Mouse (Mus musculus) spleen, adult 2 months (tissue): ENCODE measurements around the gene Tln1. TPM values are rescaled to one million over a fixed set of nuclear protein-coding genes. Genes with fewer than 3 reads are reported as not detected.

Source experiments
- DNase-seq, 2 experiments: peaks; one replicate each; pipeline versions ENCODE4 v3.0.0 to v3.0.0-alpha.2; 2012 to 2021; ENCODE audit warnings: low spot score in 2 of 2, low read depth in 1 of 2
- H3K27ac ChIP-seq: fragments of 200-500 bp; 2 replicates; pipeline ENCODE4 v1.5.1; 2012; ENCODE audit warnings: low read length, inconsistent platforms; ENCODE audit not compliant: insufficient read depth
- H3K27me3 ChIP-seq: fragments of 200-500 bp; 2 replicates; pipeline ENCODE4 v1.6.1; 2012; ENCODE audit warnings: mild to moderate bottlenecking, moderate library complexity, low read length, inconsistent platforms; ENCODE audit not compliant: control insufficient read depth, insufficient read depth
- H3K36me3 ChIP-seq: fragments of 200-500 bp; 2 replicates; pipeline ENCODE4 v1.6.1; 2012; ENCODE audit warnings: mild to moderate bottlenecking, low read length, inconsistent platforms; ENCODE audit not compliant: control insufficient read depth, insufficient read depth
- H3K4me1 ChIP-seq: fragments of 200-500 bp; 2 replicates; pipeline ENCODE4 v1.6.1; 2011; ENCODE audit warnings: inconsistent platforms; ENCODE audit not compliant: control insufficient read depth, insufficient read depth, insufficient read length
- H3K4me3 ChIP-seq: fragments of 200-500 bp; 2 replicates; pipeline ENCODE4 v1.5.1; 2011; ENCODE audit warnings: mild to moderate bottlenecking, inconsistent platforms; ENCODE audit not compliant: insufficient read depth, insufficient read length; ENCODE audit errors: extremely low read depth
- CTCF ChIP-seq: fragments of 200-500 bp; IDR thresholded peaks from 2 replicates; pipeline ENCODE4 v1.5.1; 2011; ENCODE audit warnings: mild to moderate bottlenecking, inconsistent platforms; ENCODE audit not compliant: insufficient read depth, insufficient read length, insufficient replicate concordance; ENCODE audit errors: extremely low read depth
- POLR2A ChIP-seq: fragments of 200-500 bp; IDR thresholded peaks from 2 replicates; pipeline ENCODE4 v1.6.1; 2011; ENCODE audit warnings: low read depth, low read length, inconsistent platforms
- WGBS: fragments of 180-500 bp; shearing (Covaris S2); methylation state at CpG from one replicate; pipeline ENCODE4 v1.1.7; 2018; 5-methylcytosine and 5-hydroxymethylcytosine counted together
- polyA plus RNA-seq: library from polyadenylated mRNA; depleted of rRNA; stranded (reverse); fragments of >200 nt; gene quantifications from 2 replicates; pipeline ENCODE4 v1.2.3, GENCODE M21; 2012

The Tln1 gene
- polyA plus RNA-seq, 1 experiment = 163 TPM

DNA sequence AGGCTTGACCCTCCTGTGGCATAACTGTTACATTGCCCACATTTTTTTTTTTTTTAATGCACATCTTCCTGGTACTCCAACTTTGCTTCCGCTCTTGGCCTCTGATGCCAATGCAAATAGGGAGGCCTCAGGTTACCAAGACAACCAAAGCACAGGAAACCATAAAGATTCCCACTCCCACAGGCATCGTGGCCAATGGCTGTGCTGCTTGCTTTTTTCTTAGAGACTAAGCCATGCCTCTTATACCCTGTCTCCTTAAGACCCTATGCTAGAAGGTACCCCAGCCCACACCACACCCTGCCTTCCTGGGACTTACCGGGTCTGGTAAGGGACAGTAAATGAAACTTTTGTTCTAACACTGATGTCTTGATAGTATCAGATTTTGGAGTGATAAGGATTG, 31.0 kb upstream of the Tln1 start:
- no peak overlapping the region for H3K4me3 ChIP-seq
- TF ChIP-seq CTCF = no peak
- TF ChIP-seq POLR2A = no peak
- no peak for DNase-seq
- WGBS = 28% methylated on average over 3 of the region's 3 CpGs
- H3K27me3 ChIP-seq = no peaks in the 10 kb centered on the region
- no peak overlapping the region for H3K27ac ChIP-seq
- no peaks in the 10 kb centered on the region for H3K36me3 ChIP-seq
- no peaks in the 10 kb centered on the region; the same call in 1 of the 2 replicates for H3K4me1 ChIP-seq

DNA sequence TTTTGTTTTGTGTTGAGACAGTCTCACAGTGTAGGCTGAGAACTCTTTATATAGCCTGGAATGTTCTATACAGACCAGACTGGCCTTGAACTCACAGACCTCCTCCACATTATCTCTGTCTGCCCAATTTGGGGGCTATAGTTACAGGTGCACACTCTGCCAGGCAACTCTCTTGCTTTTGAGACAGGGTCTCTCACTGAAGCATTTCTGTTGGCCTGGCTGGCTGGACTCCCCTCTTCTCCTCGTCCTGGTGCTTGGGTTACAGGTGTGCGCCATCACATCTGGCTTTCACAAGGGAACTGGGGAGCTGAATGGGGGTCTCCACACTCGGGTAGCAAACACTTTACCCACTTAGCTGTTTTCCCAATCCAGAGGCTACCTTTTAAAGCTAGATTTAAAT, 29.5 kb upstream of the Tln1 start:
- Histone ChIP-seq H3K36me3 (no peaks in the 10 kb centered on the region), H3K27me3 (no peaks in the 10 kb centered on the region), H3K27ac (no peak overlapping the region), H3K4me1 (no peaks in the 10 kb centered on the region; the same call in 1 of the 2 replicates), H3K4me3 (no peak overlapping the region)
- 74% methylated on average over 3 of the region's 3 CpGs for WGBS
- no peak for DNase-seq
- TF ChIP-seq POLR2A (no peak), CTCF (no peak)

DNA sequence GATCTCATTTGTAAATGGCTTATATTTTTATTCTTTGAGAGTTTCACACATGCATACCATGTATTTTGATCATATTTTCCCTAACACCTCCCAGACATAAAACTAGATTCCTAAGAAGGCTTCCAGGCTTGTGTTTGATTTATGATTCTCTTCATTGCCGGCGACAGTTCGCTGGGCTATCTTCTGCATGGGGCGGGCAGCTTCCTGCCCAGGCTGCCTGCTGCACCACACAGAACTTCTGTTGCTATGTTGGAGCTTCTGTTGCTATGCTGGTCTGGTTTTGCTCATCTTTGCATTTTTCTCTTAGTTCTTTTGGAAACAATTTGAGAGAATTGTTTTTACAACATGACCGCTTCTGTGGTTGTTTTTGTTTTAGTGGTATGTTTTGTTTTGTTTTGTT, 29.1 kb upstream of the Tln1 start:
- Histone ChIP-seq H3K27me3 (no peaks in the 10 kb centered on the region), H3K36me3 (no peaks in the 10 kb centered on the region), H3K4me3 (no peak overlapping the region), H3K4me1 (no peaks in the 10 kb centered on the region; the same call in 1 of the 2 replicates), H3K27ac (no peak overlapping the region)
- 27% methylated on average over 5 of the region's 5 CpGs for WGBS
- TF ChIP-seq POLR2A (no peak), CTCF (no peak)
- no peak for DNase-seq

DNA sequence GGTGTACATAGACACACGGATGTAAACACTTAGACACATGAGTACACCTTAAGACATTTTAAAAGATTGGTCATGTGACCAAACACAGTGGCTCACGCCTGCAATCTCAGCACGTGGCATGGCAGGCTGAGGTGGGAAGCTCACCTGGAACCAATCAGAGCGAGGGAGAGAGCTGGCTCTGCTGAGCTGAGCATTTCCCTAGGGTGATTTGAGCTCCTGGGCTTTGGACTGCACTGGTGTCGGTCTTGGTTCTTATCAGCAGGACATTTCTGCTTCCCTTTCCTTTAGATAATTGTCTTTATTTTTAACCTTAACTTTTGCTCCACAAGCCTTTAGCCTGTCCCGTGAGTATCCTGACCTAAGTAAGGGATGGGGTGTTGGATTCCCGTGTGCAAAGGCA, 25.2 kb upstream of the Tln1 start:
- WGBS = 48% methylated on average over 7 of the region's 7 CpGs
- peaks cover 14% of the 10 kb centered on the region for H3K36me3 ChIP-seq
- H3K4me1 ChIP-seq = no peaks in the 10 kb centered on the region; the same call in 1 of the 2 replicates
- no peak overlapping the region for H3K27ac ChIP-seq
- H3K27me3 ChIP-seq = no peaks in the 10 kb centered on the region
- DNase-seq = no peak
- TF ChIP-seq POLR2A (no peak), CTCF (no peak)
- no peak overlapping the region for H3K4me3 ChIP-seq

DNA sequence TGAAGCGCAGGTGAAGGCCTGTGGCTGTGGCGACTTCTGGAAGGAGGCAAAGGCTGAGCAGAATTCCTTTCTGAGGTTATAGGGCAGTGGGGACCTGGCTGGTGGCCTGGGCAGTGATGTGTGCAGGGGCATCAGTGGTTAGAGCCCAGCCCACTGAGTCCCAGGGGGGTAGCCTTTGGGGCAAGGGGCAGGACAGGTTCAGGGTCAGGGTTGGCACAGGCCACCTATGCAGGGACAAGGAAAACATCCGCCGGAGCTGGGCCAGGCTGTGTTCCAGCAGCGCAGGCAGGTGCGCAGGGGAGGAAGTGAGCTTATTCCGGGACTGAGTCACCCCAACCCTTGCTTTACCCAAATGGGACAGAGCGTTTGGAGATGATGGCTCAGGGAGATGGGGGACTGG, 23.9 kb upstream of the Tln1 start:
- Histone ChIP-seq H3K4me1 (no peaks in the 10 kb centered on the region), H3K27me3 (no peaks in the 10 kb centered on the region), H3K4me3 (no peak overlapping the region), H3K27ac (no peak overlapping the region), H3K36me3 (peaks cover 20% of the 10 kb centered on the region)
- no peak for DNase-seq
- no peak for TF ChIP-seq POLR2A
- no peak for TF ChIP-seq CTCF
- 37% methylated on average over 8 of the region's 8 CpGs for WGBS

DNA sequence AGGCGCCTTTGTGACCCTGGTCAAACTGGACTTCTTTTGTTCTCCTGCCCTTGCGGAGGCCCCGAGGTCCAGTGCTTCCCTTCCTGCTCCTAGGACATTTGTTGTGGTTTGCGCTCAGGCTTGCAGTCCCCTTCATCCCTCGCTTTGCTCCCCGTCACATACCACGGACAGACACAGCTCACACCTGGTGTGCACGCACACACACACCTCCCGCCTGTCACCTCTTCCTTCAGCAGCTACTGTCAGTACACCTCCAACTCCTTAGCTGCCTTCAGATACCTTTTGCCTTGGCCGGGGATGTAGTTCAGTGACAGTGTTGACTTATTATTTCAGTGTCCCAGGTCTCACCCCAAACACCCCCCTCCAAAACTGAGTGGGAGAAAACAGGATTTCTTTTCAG, 23.2 kb upstream of the Tln1 start:
- DNase-seq = no peak
- H3K4me3 ChIP-seq = no peak overlapping the region
- peaks cover 25% of the 10 kb centered on the region for H3K36me3 ChIP-seq
- H3K4me1 ChIP-seq = no peaks in the 10 kb centered on the region
- no peak overlapping the region for H3K27ac ChIP-seq
- TF ChIP-seq CTCF (no peak), POLR2A (no peak)
- H3K27me3 ChIP-seq = no peaks in the 10 kb centered on the region
- 85% methylated on average over 10 of the region's 10 CpGs for WGBS

DNA sequence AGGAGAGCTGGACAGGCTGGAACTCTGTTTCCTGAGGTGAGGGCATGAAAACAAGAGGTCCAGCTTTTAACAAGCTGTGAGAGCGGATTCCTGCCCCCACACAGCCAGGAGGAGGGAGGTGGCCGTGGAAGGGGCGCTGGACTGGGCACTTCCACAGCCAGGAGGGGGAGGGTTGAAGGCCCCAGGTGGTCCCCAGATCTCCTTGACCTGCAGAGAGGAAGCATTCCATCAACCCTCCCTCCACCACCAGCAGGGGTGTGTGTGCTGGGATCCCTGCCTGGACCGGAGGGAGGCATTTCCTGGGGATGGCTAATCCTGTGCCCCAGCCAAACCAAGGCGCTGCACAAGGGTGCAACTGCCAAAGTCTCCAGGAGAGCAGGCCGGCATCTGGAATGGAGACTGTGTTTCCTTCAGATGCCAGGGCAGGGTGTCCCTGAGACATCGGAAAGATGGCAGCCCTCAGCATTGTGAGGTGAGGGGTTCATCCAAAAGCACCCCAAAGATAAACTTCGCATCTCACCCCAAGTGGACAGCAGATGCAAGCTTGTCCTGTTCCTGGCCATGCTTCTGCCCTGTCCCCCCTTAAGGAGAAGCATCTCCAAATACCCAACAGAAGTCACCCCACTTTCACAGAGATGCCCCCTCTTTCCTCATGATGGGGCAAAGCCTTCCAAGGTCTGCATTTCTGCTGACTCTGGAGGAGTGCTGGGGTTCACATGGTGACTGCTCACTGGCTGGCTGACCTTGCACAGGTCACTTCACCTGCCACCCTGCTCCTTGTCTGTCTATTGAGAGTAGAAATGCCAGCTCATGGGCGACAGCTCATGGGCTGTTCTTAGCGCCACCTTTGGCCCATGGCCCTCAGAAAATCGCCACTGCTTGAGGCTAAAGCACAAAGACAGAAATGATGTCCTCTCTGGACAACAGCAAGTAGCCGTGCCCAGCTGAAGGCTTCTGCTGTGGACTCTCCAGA, 22.2 kb upstream of the Tln1 start, which contains the start of gene Msmp:
Msmp (minus strand) TSS at position 51 of the 973 bp plus-strand sequence.
- no peak for TF ChIP-seq POLR2A
- TF ChIP-seq CTCF = no peak
- no peak for DNase-seq
- WGBS = 87% methylated on average over 12 of the region's 12 CpGs
- no peak within 1 kb of the TSS for H3K27ac ChIP-seq
- no peak within 1 kb of the TSS for H3K4me3 ChIP-seq
- peaks cover 25% of the 10 kb centered on the region for H3K36me3 ChIP-seq
- H3K27me3 ChIP-seq = no peaks in the 10 kb centered on the region
- H3K4me1 ChIP-seq = no peaks in the 10 kb centered on the region; the same call in 1 of the 2 replicates
